Comparison of ENCODE assay signal across 15 mouse cellular contexts in genomic region chr3:121844658-121845057, GRCm38 (mm10).
"Had no signal": no experiment of that assay in that cellular context is flagged by ENCODE, and none has a peak within 500 bp of the region (broad histone marks: within the 10 kb centered on the region; RNA-seq: fewer than 3 reads in every experiment).

No protein-coding gene starts in this region.

- H3K4me1 ChIP-seq: intestine, embryonic 15.5 days; liver, embryonic 15.5 days; midbrain, embryonic 15.5 days; neural tube, embryonic 13.5 days had no signal

- H3K9ac ChIP-seq: intestine, embryonic 15.5 days; liver, embryonic 15.5 days; midbrain, embryonic 15.5 days; neural tube, embryonic 13.5 days had no signal

- H3K27me3 ChIP-seq: intestine, embryonic 15.5 days; liver, embryonic 15.5 days; midbrain, embryonic 15.5 days; neural tube, embryonic 13.5 days had no signal

- H3K9me3 ChIP-seq: intestine, embryonic 15.5 days; liver, embryonic 15.5 days; megakaryocyte, embryonic 14.5 days; midbrain, embryonic 15.5 days; neural tube, embryonic 13.5 days had no signal

- DNase-seq: kidney, adult 8-10 months; lung, adult 2 months; lung, postnatal 36 days; retina, postnatal 1 day; right cerebral cortex, postnatal 14 days; thymus, postnatal 36 days had no signal

- H3K27ac ChIP-seq: intestine, embryonic 15.5 days; layer of hippocampus, adult 2 months; left cerebral cortex, adult 2 months; liver, embryonic 15.5 days; midbrain, embryonic 15.5 days; neural tube, embryonic 13.5 days had no signal

- ATAC-seq: intestine, embryonic 15.5 days; lung, postnatal 0 days; midbrain, embryonic 15.5 days had no signal

- H3K4me2 ChIP-seq: intestine, embryonic 15.5 days; liver, embryonic 15.5 days; midbrain, embryonic 11.5 days; midbrain, embryonic 15.5 days; neural tube, embryonic 13.5 days had no signal

- H3K36me3 ChIP-seq: intestine, embryonic 15.5 days; liver, embryonic 15.5 days; midbrain, embryonic 15.5 days; neural tube, embryonic 13.5 days had no signal

- H3K4me3 ChIP-seq: intestine, embryonic 15.5 days; layer of hippocampus, adult 2 months; left cerebral cortex, adult 2 months; liver, embryonic 15.5 days; megakaryocyte, embryonic 14.5 days; midbrain, embryonic 15.5 days; neural tube, embryonic 13.5 days had no signal
